Mouse (Mus musculus) bone marrow macrophage, adult 2 months (primary cell): ENCODE data around the gene Olfr172.

Experiments used
- CTCF ChIP-seq: IDR thresholded peaks from 2 replicates; pipeline ENCODE4 v1.5.1; 2012; ENCODE audit warnings: low read depth, mild to moderate bottlenecking, low read length, moderate library complexity
- POLR2A ChIP-seq: IDR thresholded peaks from 2 replicates; pipeline ENCODE4 v1.6.1; 2012; ENCODE audit warnings: mild to moderate bottlenecking, low read depth, low read length, borderline replicate concordance

DNA sequence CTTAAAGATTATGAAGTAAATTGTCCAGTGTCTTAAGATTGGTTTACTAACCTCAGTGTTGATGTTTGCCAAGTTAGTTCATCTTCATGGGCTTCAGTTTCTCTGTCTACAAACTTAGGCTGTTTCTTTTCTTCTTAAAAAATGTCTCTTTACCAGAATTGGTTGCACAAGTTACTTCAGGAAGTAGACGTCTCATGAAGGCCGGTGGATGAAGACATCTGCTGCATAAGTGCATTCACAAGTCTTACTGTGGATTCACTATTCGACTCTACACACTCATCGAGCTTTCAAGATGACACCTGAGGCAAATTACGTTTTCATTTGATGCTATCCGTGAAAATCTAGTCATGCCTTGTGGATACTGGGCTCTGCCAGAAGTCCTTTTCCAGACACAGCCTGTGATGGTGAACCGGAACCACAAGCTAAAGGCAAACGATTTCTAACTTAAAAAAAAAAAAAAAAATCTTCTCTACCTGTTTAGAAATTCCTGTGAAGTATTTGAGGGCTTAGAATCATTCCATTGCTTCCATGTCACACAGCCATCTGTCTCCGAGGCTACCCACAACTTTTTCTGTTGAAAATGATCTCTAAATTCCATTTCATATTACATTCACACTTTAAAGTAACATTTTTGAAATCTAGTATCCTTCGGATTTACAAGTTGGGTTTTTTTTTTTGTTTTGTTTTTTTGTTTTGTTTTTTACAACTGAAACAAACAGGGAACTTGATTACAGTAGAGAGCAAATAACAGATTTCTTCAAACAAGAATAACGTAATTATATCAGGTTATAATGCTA is 36.1 kb downstream of the Olfr172 start:
- no peak for TF ChIP-seq POLR2A
- no peak for TF ChIP-seq CTCF
